Mouse (Mus musculus): Measurements from ENCODE around the gene Tmem186.

DNA sequence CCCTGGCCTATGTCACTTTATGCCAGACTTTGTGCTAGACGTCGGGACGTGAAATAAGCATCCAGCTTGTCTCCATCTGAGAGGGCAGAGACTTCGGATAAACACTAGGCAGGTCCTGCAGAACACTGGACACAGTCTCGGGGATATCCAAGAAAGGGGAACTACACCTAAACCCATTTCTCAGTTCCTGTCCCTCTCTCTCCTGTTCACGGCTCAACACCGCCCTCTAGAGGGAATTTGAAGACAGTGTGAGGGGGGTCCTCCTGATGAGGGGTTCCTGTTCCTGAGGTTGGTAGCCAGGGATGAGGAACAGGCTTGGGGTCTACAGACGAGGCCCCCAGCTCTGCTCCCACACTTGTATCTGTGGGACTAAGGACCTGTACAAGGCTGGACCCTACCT, 36.7 kb upstream of the Tmem186 start:
- no peak for TF ChIP-seq POLR2A (IDR thresholded peaks at IDR 0.05; ENCODE audit: borderline replicate concordance, extremely low read depth, low read depth, low read length)
- TF ChIP-seq CTCF (IDR thresholded peaks at IDR 0.05; ENCODE audit: insufficient read depth, low read length) = peak; percentile 68

Measured in lung, adult 2 months (tissue).